Mouse (Mus musculus): ENCODE results near the gene Tmem198. TPM values are rescaled to one million over a fixed set of nuclear protein-coding genes. Genes with fewer than 3 reads are reported as not detected.
A peak's percentile ranks its signal among the peaks of the same experiment; 100 is the strongest.

Tmem198 gene
- total RNA-seq, 2 experiments from 2014 or later = 92.9 to 111 TPM

DNA sequence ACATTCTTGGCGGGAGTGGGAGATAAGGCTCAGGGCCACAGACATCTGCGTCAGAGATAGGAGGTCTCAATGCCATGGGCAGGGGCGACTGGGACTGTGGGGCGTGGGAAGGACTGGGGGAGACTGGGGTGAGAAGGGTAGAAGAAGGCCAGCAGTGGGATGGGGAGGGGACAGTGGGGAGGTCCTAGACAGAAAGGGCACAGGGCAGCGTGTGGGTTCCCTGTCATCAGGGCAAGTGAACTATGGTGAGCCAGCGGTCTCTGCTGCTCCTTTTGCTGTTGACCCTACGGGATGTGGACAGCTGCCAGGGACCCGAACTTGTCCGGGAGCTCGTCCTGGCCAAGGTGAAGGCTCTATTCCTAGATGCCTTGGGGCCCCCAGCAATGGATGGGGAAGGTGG lies 27.7 kb downstream of the Tmem198 start, which contains the start of gene Inha:
Gene Inha (plus strand): TSS at position 72 of the 400 bp plus-strand sequence.
- no peak for DNase-seq (ENCODE audit: low spot score in 2 of 2)
- intact Hi-C loops (cut with DNase I) = loop anchor here (5.0 kb wide), 1 partner anchor 50 kb away; no protein-coding TSS in a partner anchor

DNA sequence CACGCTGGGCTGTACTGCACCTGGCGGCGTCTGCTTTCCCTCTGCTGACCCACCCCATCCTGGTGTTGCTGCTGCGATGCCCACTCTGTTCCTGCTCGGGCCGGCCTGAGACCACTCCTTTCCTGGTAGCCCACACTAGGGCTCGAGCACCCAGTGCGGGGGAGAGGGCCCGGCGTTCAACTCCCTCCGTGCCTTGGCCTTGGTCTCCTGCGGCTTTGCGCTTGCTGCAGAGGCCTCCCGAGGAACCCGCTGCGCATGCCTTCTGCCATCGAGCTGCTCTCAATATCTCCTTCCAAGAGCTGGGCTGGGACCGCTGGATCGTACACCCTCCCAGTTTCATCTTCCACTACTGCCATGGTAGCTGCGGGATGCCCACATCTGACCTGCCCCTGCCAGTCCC lies 30.3 kb downstream of the Tmem198 start:
- intact Hi-C loops (cut with DNase I) = loop anchor here (5.0 kb wide), 1 partner anchor 48 kb away; no protein-coding TSS in a partner anchor

GRCm38 (mm10) chr1:75510154-75510553 lies 30.8 kb downstream of the Tmem198 start:
- intact Hi-C loops (cut with DNase I) = no loop called here
- no peak for DNase-seq (ENCODE audit: low spot score in 2 of 2)

More for the DNA sequence above, 30.3 kb downstream of the Tmem198 start:
- no peak for DNase-seq (ENCODE audit: low spot score in 2 of 2)

DNA sequence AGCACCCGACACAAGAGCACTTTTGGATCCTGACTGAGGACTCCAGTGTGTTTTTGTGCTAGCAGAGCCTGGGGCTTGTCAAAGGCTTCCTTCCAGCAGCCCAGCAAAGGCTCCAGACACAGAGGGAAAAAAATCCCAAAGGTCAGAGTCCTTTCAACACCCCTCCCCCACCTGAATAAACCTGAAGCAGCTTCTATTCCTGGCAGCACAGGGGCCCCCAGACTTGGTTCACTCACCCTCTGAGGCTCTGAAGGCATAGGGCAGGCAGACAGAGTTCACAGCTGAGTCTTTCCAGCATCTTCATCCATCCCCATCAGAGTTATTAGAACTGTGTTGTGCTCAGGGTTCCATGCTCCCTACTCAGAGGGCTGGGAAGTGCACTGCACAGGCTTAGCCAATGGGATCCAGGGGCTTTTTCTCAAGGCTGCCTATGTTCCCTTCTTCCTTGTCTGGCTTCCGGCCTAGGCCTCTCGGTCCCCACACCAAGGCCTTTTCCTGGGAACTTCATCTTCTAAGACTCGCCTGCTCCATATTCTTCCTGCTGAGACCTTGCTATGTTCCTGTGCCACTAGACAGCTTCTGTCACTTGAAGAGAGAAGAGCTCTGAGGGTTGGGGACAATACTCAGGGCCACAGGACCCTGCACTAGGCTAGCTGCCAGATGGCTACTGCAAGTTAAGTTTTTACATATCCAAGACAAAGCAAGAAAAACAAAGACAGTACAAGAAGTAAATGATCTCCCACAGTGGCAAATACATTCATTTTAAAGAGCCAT lies 32.3 kb downstream of the Tmem198 start:
- intact Hi-C loops (cut with DNase I) = no loop called here
- DNase-seq (ENCODE audit: low spot score in 2 of 2) = no peak

- intact Hi-C loops (cut with DNase I) = no loop called here
- DNase-seq (ENCODE audit: low spot score in 2 of 2) = no peak
These were observed 33.2 kb downstream of the Tmem198 start for GRCm38 (mm10) chr1:75512550-75512949.

GRCm38 (mm10) chr1:75516703-75517380 lies 37.5 kb downstream of the Tmem198 start:
- no peak for DNase-seq (ENCODE audit: low spot score in 2 of 2)

GRCm38 (mm10) chr1:75517984-75518383 lies 38.7 kb downstream of the Tmem198 start:
- no peak for DNase-seq (ENCODE audit: low spot score in 2 of 2)
- intact Hi-C loops (cut with DNase I) = no loop called here

More at GRCm38 (mm10) chr1:75516703-75517380, 37.5 kb downstream of the Tmem198 start:
- intact Hi-C loops (cut with DNase I) = no loop called here

DNA sequence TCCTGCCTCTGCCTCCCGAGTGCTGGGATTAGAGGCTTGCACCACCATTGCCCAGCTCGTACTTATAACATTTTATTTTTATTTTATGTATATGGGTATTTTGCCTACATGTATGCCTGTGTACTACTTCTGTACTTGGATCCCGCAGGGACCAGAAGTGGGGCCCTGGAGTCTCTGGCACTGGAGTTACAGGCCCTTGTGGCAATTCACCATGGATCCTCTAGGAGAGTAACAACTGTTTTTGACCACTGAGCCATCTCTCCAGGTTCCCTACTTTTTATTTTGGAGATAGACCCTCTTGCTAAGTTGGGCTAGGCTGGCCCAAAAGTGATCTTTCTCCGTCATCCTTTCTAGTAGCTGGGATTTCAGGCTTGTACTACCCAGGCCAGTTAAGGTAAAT lies 39.1 kb downstream of the Tmem198 start:
- intact Hi-C loops (cut with DNase I) = no loop called here
- no peak for DNase-seq (ENCODE audit: low spot score in 2 of 2)

- no peak for DNase-seq (ENCODE audit: low spot score in 2 of 2)
- intact Hi-C loops (cut with DNase I) = no loop called here
These were observed 40.2 kb downstream of the Tmem198 start for GRCm38 (mm10) chr1:75519576-75519975.

DNA sequence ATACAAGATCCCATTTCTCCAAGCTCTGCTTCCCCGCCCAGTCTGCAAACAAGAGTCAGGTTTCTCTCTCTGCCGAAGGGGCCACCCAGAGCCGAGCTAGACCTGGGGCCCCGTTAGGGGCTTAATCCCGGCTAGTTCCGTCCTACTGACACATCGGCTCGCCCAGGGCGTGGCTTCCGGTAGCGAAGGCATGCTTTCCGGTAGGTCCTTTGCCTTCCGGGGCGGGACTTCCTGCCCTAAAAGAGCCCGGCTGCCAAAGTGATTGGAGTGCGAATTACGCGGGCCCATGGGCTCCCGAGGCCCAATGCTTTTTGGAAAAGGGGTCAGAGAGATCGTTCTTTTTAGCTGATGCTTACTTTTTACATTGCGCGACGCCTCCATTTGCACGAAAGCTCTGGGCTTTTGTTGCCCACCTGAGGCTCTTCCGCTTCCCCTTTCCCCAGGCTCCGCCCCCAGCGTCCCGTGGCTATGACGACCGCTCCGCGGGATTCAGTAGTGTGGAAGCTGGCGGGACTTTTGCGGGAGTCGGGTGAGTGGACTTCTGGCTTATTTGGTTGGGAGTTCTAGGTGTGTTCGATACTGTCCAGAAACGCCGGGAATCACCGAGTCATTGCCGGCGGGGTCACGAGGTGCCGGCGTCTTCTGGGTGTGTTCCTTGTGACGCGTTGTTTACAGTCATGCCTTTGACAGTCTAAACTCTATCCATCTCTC lies 42.1 kb downstream of the Tmem198 start, which contains the start of gene Stk11ip:
Gene Stk11ip (plus strand): TSS at position 209 of the 711 bp plus-strand sequence.
- intact Hi-C loops (cut with DNase I) = loop anchor here (10.0 kb wide), 1 partner anchor 1563 kb away; no protein-coding TSS in a partner anchor
- peak; percentile 94 for DNase-seq (ENCODE audit: low spot score in 2 of 2)

DNA sequence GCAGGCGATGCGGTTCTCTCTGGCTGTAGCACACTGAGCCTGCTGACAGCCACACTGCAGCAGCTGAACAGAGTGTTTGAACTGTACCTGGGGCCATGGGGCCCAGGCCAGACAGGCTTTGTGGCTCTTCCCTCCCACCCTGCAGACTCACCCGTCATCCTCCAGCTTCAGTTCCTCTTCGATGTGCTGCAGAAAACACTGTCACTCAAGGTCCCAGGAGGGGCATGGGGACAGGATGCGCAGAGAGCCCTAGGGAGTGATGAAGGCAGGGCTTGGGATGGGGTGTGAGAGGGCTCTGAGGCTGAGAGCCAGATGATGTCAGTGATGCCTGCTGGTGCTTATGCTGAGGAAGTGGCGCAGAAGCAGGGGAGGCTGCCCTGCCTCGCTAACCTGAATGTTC lies 45.3 kb downstream of the Tmem198 start:
- DNase-seq (ENCODE audit: low spot score in 2 of 2) = no peak
- intact Hi-C loops (cut with DNase I) = loop anchor here (10.0 kb wide), 1 partner anchor 1560 kb away; no protein-coding TSS in a partner anchor

DNA sequence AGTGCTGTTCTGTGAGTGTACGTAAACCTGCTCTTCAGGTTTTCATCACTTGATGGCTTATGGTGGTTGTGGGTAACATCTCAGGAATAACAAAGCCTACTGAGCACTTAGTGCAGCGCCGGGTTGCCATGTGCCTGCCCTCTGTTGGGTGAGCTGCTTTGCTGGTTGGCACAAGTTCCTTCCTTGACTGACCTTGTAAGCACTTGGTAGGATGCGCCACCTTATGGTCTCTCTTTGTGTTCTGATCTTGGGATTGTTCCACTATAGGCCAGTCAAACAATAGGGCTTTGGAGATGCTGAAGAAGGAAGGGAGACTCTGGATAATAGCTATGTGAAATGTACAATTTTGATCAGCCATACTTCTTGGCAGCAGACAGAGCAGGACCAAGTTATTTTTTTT lies 51.2 kb downstream of the Tmem198 start:
- DNase-seq (ENCODE audit: low spot score in 2 of 2) = no peak
- intact Hi-C loops (cut with DNase I) = no loop called here

GRCm38 (mm10) chr1:75532280-75533172 lies 53.2 kb downstream of the Tmem198 start:
- intact Hi-C loops (cut with DNase I) = no loop called here
- DNase-seq (ENCODE audit: low spot score in 2 of 2) = no peak

- intact Hi-C loops (cut with DNase I) = no loop called here
These were observed 54.3 kb downstream of the Tmem198 start for GRCm38 (mm10) chr1:75533325-75534252.

More at GRCm38 (mm10) chr1:75533325-75534252, 54.3 kb downstream of the Tmem198 start:
- no peak for DNase-seq (ENCODE audit: low spot score in 2 of 2)

Measured in left cerebral cortex, postnatal 25 days (tissue).